In the genomic region with DNA sequence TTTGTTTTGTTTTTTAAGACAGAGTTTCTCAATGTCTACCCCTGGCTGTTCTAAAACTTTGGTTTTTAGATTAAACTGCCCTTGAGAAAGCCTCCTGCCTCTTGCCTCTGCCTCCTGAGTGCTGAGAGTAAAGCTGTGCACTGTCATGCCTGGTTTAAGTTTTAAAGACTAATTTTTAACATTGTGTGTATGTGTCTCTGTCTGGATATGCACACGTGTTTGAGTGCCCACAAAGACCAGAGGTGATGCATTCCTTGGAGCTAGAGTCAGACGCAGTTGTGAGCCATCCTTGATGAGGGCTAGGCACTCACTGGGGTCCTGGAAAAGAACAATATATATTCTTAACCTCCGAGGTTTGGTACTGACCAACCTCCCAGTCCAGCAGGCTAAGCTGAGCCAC, we compare ENCODE assay signal across 20 mouse cellular contexts. TPM values are rescaled to one million over a fixed set of nuclear protein-coding genes. Genes with fewer than 3 reads are reported as not detected.
"Had no signal": no experiment of that assay in that cellular context is flagged by ENCODE, and none has a peak within 500 bp of the region (broad histone marks: within the 10 kb centered on the region; RNA-seq: fewer than 3 reads in every experiment).

No protein-coding gene starts in this region.

- DNase-seq: liver; lung, adult 18-20 months; lung, postnatal 10 days; lung, postnatal 36 days; thymus, adult 18-20 months; thymus, postnatal 14 days; thymus, postnatal 4 days had no signal

- H3K9ac ChIP-seq: intestine, embryonic 15.5 days; limb, embryonic 13.5 days; liver, embryonic 12.5 days; liver, embryonic 15.5 days; lung, embryonic 15.5 days had no signal

- H3K4me2 ChIP-seq: intestine, embryonic 15.5 days; limb, embryonic 13.5 days; liver, embryonic 12.5 days; liver, embryonic 15.5 days; lung, embryonic 15.5 days had no signal

- H3K27ac ChIP-seq: intestine, embryonic 15.5 days; kidney, postnatal 0 days; limb, embryonic 10.5 days; limb, embryonic 13.5 days; liver, embryonic 12.5 days; liver, embryonic 15.5 days; lung, embryonic 15.5 days; midbrain, embryonic 10.5 days had no signal

- ATAC-seq: intestine, embryonic 15.5 days; liver, embryonic 12.5 days had no signal

- H3K4me1 ChIP-seq: limb, embryonic 10.5 days; limb, embryonic 13.5 days; lung, embryonic 15.5 days had no signal

- H3K27me3 ChIP-seq: intestine, embryonic 15.5 days; limb, embryonic 13.5 days; liver, embryonic 12.5 days; liver, embryonic 15.5 days; lung, embryonic 15.5 days; megakaryocyte, embryonic 14.5 days had no signal

- H3K9me3 ChIP-seq: intestine, embryonic 15.5 days; limb, embryonic 10.5 days; limb, embryonic 13.5 days; liver, embryonic 12.5 days; liver, embryonic 15.5 days; lung, embryonic 15.5 days; megakaryocyte, embryonic 14.5 days; midbrain, embryonic 10.5 days had no signal

- H3K4me3 ChIP-seq: intestine, embryonic 15.5 days; limb, embryonic 10.5 days; limb, embryonic 13.5 days; liver, embryonic 12.5 days; liver, embryonic 15.5 days; lung, embryonic 15.5 days; megakaryocyte, embryonic 14.5 days; midbrain, embryonic 10.5 days had no signal

RNA-seq across cellular contexts. Expression of gene Dusp13, which starts 36.4 kb away (rescaled TPM):
- total RNA-seq: midbrain, postnatal 0 days had no signal
- polyA plus RNA-seq: intestine, embryonic 15.5 days; kidney, postnatal 0 days; limb, embryonic 10.5 days; liver, embryonic 12.5 days; lung, embryonic 15.5 days; midbrain, embryonic 10.5 days; midbrain, embryonic 14.5 days; midbrain, postnatal 0 days; neural tube, embryonic 11.5 days; neural tube, embryonic 14.5 days had no signal
